Mouse (Mus musculus) duodenum, adult 2 months (tissue): ENCODE data around the gene Znrf1. TPM values are rescaled to one million over a fixed set of nuclear protein-coding genes. Genes with fewer than 3 reads are reported as not detected.

Source experiments
- polyA plus RNA-seq: library from polyadenylated mRNA; depleted of rRNA; stranded (reverse); fragments of >200 nt; gene quantifications from 2 replicates; pipeline ENCODE4 v1.2.3, GENCODE M21; 2012; ENCODE audit warnings: low replicate concordance; rRNA removed

The Znrf1 gene
- 30.9 and 37.7 TPM in 2 replicates for polyA plus RNA-seq

DNA sequence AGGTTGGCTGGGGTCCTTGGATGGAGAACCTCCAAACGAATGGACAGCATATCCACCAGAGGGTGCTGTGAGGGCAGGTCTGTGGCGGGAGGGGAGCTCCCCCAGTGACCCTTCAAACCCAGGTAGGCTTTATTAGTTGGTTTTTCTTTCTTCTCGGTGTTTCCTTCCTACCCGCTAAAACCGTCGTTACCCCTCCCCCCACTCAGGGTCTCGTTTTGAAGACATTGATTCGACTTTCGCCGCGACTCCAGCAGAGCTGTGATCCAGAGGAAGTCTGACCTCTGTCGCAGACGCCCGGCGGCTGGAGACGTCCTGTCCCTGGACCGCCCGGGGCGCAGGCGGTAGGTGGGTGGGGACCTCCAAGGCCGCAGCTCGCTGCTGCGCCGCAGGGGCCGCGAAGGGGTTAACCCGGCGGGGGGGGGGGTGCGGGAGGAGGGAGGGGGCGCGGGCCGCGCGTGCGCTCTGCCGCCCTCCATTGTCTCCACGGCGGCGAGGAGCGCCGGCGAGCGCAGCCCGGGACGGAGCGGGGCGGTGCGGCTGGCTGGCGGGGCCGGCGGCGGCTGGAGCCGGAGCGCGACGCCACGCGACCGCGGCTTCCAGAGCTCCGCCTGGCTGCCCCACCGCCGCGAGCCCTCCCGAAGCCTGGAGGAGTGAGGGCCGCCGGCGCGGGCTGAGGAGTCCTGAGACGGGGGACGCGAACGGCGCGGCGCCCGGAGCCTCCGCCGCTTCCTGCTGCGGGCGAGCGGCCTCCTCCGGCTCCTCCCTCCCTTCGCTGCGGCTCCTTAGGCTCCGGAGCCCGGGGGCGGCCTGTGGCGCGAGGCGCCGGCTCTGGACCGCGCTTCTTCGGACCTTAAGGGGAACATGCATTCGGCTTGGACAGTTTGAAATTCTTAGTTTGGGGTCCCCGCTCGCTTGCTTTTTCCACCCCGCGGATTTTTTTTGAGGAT, at the start of gene Znrf1:
Gene Znrf1, plus strand, starts transcription at position 67 of the 947 bp plus-strand sequence.

GRCm38 (mm10) chr8:111521713-111522429, 14.0 kb upstream of the Znrf1 start, which contains the start of gene Wdr59:
Gene Wdr59 (minus strand): TSS chr8:111522092.

GRCm38 (mm10) chr8:111630105-111630521, 94.2 kb downstream of the Znrf1 start, which contains the start of gene Ldhd:
Gene Ldhd (minus strand): TSS chr8:111630374.

GRCm38 (mm10) chr8:111643264-111644141, 107.6 kb downstream of the Znrf1 start, which contains the start of gene Zfp1:
Gene Zfp1 (plus strand): TSS chr8:111643401.

Other genes starting within 250 kb of the Znrf1 start
- 3.4 and 4.2 TPM in 2 replicates for gene Rfwd3, start 235.9 kb upstream of the Znrf1 start, polyA plus RNA-seq
- 0.27 and 1.1 TPM in 2 replicates for gene Mlkl, start 197.9 kb upstream of the Znrf1 start, polyA plus RNA-seq
- gene Fa2h, start 142.3 kb upstream of the Znrf1 start, polyA plus RNA-seq: 0.05 and 2.0 TPM in 2 replicates
- gene Wdr59, start 14.0 kb upstream of the Znrf1 start, polyA plus RNA-seq: 1.5 and 2.7 TPM in 2 replicates
- 4.1 and 13.0 TPM in 2 replicates for gene Ldhd, start 94.3 kb downstream of the Znrf1 start, polyA plus RNA-seq
- 1.4 and 3.8 TPM in 2 replicates for gene Zfp1, start 107.3 kb downstream of the Znrf1 start, polyA plus RNA-seq
- 54.5 and 33,096 TPM in 2 replicates for gene Ctrb1, start 154.9 kb downstream of the Znrf1 start, polyA plus RNA-seq
- gene Bcar1, start 207.7 kb downstream of the Znrf1 start, polyA plus RNA-seq: 107 and 191 TPM in 2 replicates